Mouse (Mus musculus) erythroblast, embryonic 14.5 days (primary cell): ENCODE measurements at regions not wholly inside any gene's neighbourhood (a gene's known extent, or its start where the extent isn't known, plus 50 kb on each side); places are given as distances from the start of the nearest gene placed in this dataset.

Experiments used
- GATA1 ChIP-seq: IDR thresholded peaks from 2 replicates; pipeline ENCODE4 v1.6.1; 2012; ENCODE audit warnings: low read length, inconsistent platforms, mixed read lengths
- TAL1 ChIP-seq: IDR thresholded peaks from 3 replicates; pipeline ENCODE4 v1.6.1; 2012; ENCODE audit warnings: low read length, inconsistent platforms, mixed read lengths

GRCm38 (mm10) chr17:84002939-84003338 lies 155.2 kb upstream of the Haao start:
- TF ChIP-seq TAL1, result no peak
- no peak for TF ChIP-seq GATA1
